Mouse (Mus musculus): Measurements from ENCODE around the gene Atp6v0a4. TPM values are rescaled to one million over a fixed set of nuclear protein-coding genes. Genes with fewer than 3 reads are reported as not detected.

Atp6v0a4 gene
- polyA plus RNA-seq, 1 experiment from 2014 or later = 0.37 TPM

- TF ChIP-seq CTCF (IDR thresholded peaks at IDR 0.05; ENCODE audit: low read depth) = no peak
- H3K4me1 ChIP-seq (replicated peaks; ENCODE audit: control insufficient read depth, insufficient read depth, low read length) = no peaks in the 10 kb centered on the region
- no peak within 1 kb of the TSS for H3K4me3 ChIP-seq (ENCODE audit: low read depth, low read length)
- H3K9me3 ChIP-seq (ENCODE audit: control insufficient read depth) = no peaks in the 10 kb centered on the region
- ATAC-seq = no peak
- no peaks in the 10 kb centered on the region for H3K36me3 ChIP-seq (ENCODE audit: control insufficient read depth, insufficient read depth)
- no peak within 1 kb of the TSS for H3K27ac ChIP-seq (ENCODE audit: low read depth, low read length)
- WGBS = 36% methylated on average over 9 of the region's 9 CpGs
- no peak within 1 kb of the TSS for H3K4me2 ChIP-seq (replicated peaks; ENCODE audit: low read depth)
- no peaks in the 10 kb centered on the region for H3K27me3 ChIP-seq (replicated peaks; ENCODE audit: control insufficient read depth, insufficient read depth, low read length)
- H3K9ac ChIP-seq (ENCODE audit: low read depth, low read length) = no peak within 1 kb of the TSS
Measured at GRCm38 (mm10) chr6:38109160-38109795, 15.1 kb downstream of the Atp6v0a4 start, which contains the start of gene Tmem213. Gene Tmem213 (plus strand): TSS chr6:38109255.

DNA sequence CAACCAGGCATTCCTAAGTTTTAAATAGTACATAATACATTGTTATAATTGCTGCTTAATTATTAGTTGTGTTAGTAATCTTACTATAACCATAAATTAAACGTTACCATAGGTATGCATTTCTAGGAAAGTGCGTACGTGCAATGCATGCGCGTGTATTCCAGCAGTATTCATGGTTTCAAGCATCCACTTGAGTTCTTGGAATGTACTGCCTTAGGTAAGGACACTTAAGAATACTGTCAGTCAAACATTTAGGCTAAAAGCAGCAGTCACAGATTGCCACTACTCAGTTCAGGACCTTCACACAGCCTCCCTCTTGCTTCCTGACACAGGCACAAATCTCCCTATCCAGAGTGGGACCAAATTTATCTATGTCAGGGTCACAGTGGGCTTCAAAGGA, 15.9 kb downstream of the Atp6v0a4 start:
- Histone ChIP-seq H3K27me3 (replicated peaks; ENCODE audit: control insufficient read depth, insufficient read depth, low read length) (no peaks in the 10 kb centered on the region), H3K4me1 (replicated peaks; ENCODE audit: control insufficient read depth, insufficient read depth, low read length) (no peaks in the 10 kb centered on the region), H3K27ac (ENCODE audit: low read depth, low read length) (no peak overlapping the region), H3K9ac (ENCODE audit: low read depth, low read length) (no peak overlapping the region), H3K9me3 (ENCODE audit: control insufficient read depth) (no peaks in the 10 kb centered on the region), H3K4me3 (ENCODE audit: low read depth, low read length) (no peak overlapping the region), H3K36me3 (ENCODE audit: control insufficient read depth, insufficient read depth) (no peaks in the 10 kb centered on the region), H3K4me2 (replicated peaks; ENCODE audit: low read depth) (no peak overlapping the region)
- WGBS = 90% methylated on average over 5 of the region's 5 CpGs
- no peak for TF ChIP-seq CTCF (IDR thresholded peaks at IDR 0.05; ENCODE audit: low read depth)
- ATAC-seq = no peak

DNA sequence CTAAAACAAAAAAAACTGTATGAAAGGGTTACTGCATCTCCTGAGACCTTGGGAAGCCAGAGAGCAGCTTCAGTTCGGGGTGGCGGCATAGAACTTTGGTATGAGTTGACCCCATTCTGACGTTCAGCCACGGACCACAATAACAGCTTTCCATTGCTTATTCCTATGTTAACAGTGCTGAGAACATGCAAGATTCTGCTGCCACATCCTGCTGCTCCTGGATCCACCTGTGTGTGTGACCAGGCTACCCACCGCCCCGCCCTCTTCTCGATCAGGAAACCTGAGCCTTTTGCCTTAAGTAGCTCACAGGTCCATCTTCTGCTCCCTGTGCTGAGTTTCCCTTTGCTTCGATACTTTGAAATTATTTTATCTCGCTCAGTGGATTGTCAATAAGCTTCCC, 18.5 kb downstream of the Atp6v0a4 start:
- no peak overlapping the region for H3K9ac ChIP-seq (ENCODE audit: low read depth, low read length)
- H3K36me3 ChIP-seq (ENCODE audit: control insufficient read depth, insufficient read depth) = no peaks in the 10 kb centered on the region
- no peak overlapping the region for H3K4me3 ChIP-seq (ENCODE audit: low read depth, low read length)
- no peaks in the 10 kb centered on the region for H3K27me3 ChIP-seq (replicated peaks; ENCODE audit: control insufficient read depth, insufficient read depth, low read length)
- no peak overlapping the region for H3K27ac ChIP-seq (ENCODE audit: low read depth, low read length)
- no peak for ATAC-seq
- no peak for TF ChIP-seq CTCF (IDR thresholded peaks at IDR 0.05; ENCODE audit: low read depth)
- H3K4me1 ChIP-seq (replicated peaks; ENCODE audit: control insufficient read depth, insufficient read depth, low read length) = no peaks in the 10 kb centered on the region
- 76% methylated on average over 9 of the region's 9 CpGs for WGBS
- no peak overlapping the region for H3K4me2 ChIP-seq (replicated peaks; ENCODE audit: low read depth)
- H3K9me3 ChIP-seq (ENCODE audit: control insufficient read depth) = no peaks in the 10 kb centered on the region

- Histone ChIP-seq H3K27me3 (replicated peaks; ENCODE audit: control insufficient read depth, insufficient read depth, low read length) (no peaks in the 10 kb centered on the region), H3K9ac (ENCODE audit: low read depth, low read length) (no peak overlapping the region), H3K4me2 (replicated peaks; ENCODE audit: low read depth) (no peak overlapping the region), H3K36me3 (ENCODE audit: control insufficient read depth, insufficient read depth) (no peaks in the 10 kb centered on the region), H3K4me1 (replicated peaks; ENCODE audit: control insufficient read depth, insufficient read depth, low read length) (no peaks in the 10 kb centered on the region), H3K27ac (ENCODE audit: low read depth, low read length) (no peak overlapping the region), H3K4me3 (ENCODE audit: low read depth, low read length) (no peak overlapping the region), H3K9me3 (ENCODE audit: control insufficient read depth) (no peaks in the 10 kb centered on the region)
- ATAC-seq = no peak
- no peak for TF ChIP-seq CTCF (IDR thresholded peaks at IDR 0.05; ENCODE audit: low read depth)
- WGBS = 59% methylated on average over 6 of the region's 6 CpGs
Measured at GRCm38 (mm10) chr6:38103775-38104174, 20.6 kb downstream of the Atp6v0a4 start.

- 82% methylated on average over 7 of the region's 7 CpGs for WGBS
- Histone ChIP-seq H3K9ac (ENCODE audit: low read depth, low read length) (no peak overlapping the region), H3K4me3 (ENCODE audit: low read depth, low read length) (no peak overlapping the region), H3K9me3 (ENCODE audit: control insufficient read depth) (no peaks in the 10 kb centered on the region), H3K4me1 (replicated peaks; ENCODE audit: control insufficient read depth, insufficient read depth, low read length) (no peaks in the 10 kb centered on the region), H3K36me3 (ENCODE audit: control insufficient read depth, insufficient read depth) (no peaks in the 10 kb centered on the region), H3K27me3 (replicated peaks; ENCODE audit: control insufficient read depth, insufficient read depth, low read length) (no peaks in the 10 kb centered on the region), H3K27ac (ENCODE audit: low read depth, low read length) (no peak overlapping the region), H3K4me2 (replicated peaks; ENCODE audit: low read depth) (no peak overlapping the region)
- TF ChIP-seq CTCF (IDR thresholded peaks at IDR 0.05; ENCODE audit: low read depth) = no peak
- ATAC-seq = no peak
Measured at GRCm38 (mm10) chr6:38102216-38102795, 22.1 kb downstream of the Atp6v0a4 start.

DNA sequence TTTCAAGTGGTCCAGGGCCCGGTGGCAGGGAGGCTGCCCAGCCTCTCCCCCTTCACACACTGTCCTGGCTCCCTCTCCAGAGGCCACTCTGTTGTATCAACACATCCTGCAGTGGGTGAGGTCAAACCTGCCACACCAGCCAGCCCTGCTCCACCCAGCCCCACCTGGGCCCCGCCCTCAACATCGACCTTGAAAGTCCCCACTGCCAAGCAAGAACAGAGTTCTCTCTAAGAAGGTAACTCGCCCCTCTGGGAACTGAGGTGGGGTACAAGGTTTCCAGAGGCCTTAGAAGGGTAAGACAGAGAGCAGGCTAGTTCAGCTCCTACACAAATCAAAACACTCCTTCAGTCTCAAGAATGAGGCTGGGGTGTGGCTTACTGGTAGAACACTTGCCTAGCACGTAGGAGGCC, 27.4 kb downstream of the Atp6v0a4 start:
- peak; percentile 60 for ATAC-seq
- peaks cover 5% of the 10 kb centered on the region; the same call in 1 of the 2 replicates for H3K4me1 ChIP-seq (replicated peaks; ENCODE audit: control insufficient read depth, insufficient read depth, low read length)
- H3K4me3 ChIP-seq (ENCODE audit: low read depth, low read length) = no peak overlapping the region
- no peaks in the 10 kb centered on the region for H3K9me3 ChIP-seq (ENCODE audit: control insufficient read depth)
- TF ChIP-seq CTCF (IDR thresholded peaks at IDR 0.05; ENCODE audit: low read depth) = no peak
- WGBS = 21% methylated on average over 5 of the region's 5 CpGs
- no peak overlapping the region for H3K4me2 ChIP-seq (replicated peaks; ENCODE audit: low read depth)
- H3K36me3 ChIP-seq (ENCODE audit: control insufficient read depth, insufficient read depth) = no peaks in the 10 kb centered on the region
- H3K27me3 ChIP-seq (replicated peaks; ENCODE audit: control insufficient read depth, insufficient read depth, low read length) = no peaks in the 10 kb centered on the region
- H3K27ac ChIP-seq (ENCODE audit: low read depth, low read length) = no peak overlapping the region
- no peak overlapping the region for H3K9ac ChIP-seq (ENCODE audit: low read depth, low read length)

Measured in intestine, postnatal 0 days (tissue).